Mouse (Mus musculus): ENCODE data around the gene Dolpp1.

- TF ChIP-seq CTCF (IDR thresholded peaks at IDR 0.05) = peak; percentile 50
- TF ChIP-seq EP300 (IDR thresholded peaks at IDR 0.05; ENCODE audit: insufficient read depth, low read depth, low read length) = no peak
These were observed 29.2 kb upstream of the Dolpp1 start for GRCm38 (mm10) chr2:30362865-30363264.

Data from heart, adult 2 months (tissue).